Mouse (Mus musculus): ENCODE measurements around the gene Fam50b. TPM values are rescaled to one million over a fixed set of nuclear protein-coding genes. Genes with fewer than 3 reads are reported as not detected.

Gene Fam50b
- total and polyA plus RNA-seq, 3 experiments, result not detected

GRCm38 (mm10) chr13:34793066-34793465, 58.4 kb downstream of the Fam50b start:
- Histone ChIP-seq H3K4me3 (ENCODE audit: control insufficient read depth in 1 of 2, insufficient read depth in 1 of 2, low read depth in 2 of 2, low read length in 2 of 2) (no peak overlapping the region), H3K36me3 (ENCODE audit: control insufficient read depth in 1 of 2, insufficient read depth in 2 of 2, low read length in 2 of 2) (no peaks in the 10 kb centered on the region), H3K27ac (ENCODE audit: control insufficient read depth, low read depth, low read length) (no peak overlapping the region), H3K27me3 (ENCODE audit: control insufficient read depth in 1 of 2, insufficient read depth in 2 of 2, low read length in 2 of 2) (peaks cover 0 to 2% of the 10 kb centered on the region in 2 experiments; a peak in 1 of 4 replicates), H3K79me2 (ENCODE audit: control insufficient read depth, insufficient read depth, low read length, poor library complexity) (no peaks in the 10 kb centered on the region), H3K4me1 (ENCODE audit: control insufficient read depth in 1 of 2, insufficient read depth in 2 of 2, low read length in 2 of 2) (no peaks in the 10 kb centered on the region), H3K9ac (ENCODE audit: control insufficient read depth, low read depth, low read length, poor library complexity, severe bottlenecking) (no peak overlapping the region), H3K9me3 (replicated peaks; ENCODE audit: insufficient read depth, low read length) (no peaks in the 10 kb centered on the region)
- DNase-seq (ENCODE audit: low read depth, low spot score), result no peak
- TF ChIP-seq POLR2AphosphoS2 (IDR thresholded peaks at IDR 0.05; ENCODE audit: low read length) (no peak), ETS1 (IDR thresholded peaks at IDR 0.05; ENCODE audit: low read depth, low read length) (no peak), ZNF384 (IDR thresholded peaks at IDR 0.05; ENCODE audit: low read depth, low read length) (no peak), SMC3 (IDR thresholded peaks at IDR 0.05; ENCODE audit: low read depth, low read length) (no peak), ELF1 (IDR thresholded peaks at IDR 0.05; ENCODE audit: low read depth, low read length) (no peak), RAD21 (IDR thresholded peaks at IDR 0.05; ENCODE audit: low read depth, low read length) (no peak), MYC (IDR thresholded peaks at IDR 0.05; ENCODE audit: low read depth, low read length) (no peak), MEF2A (IDR thresholded peaks at IDR 0.05; ENCODE audit: extremely low read depth, insufficient replicate concordance, low read depth, low read length, poor library complexity, severe bottlenecking) (no peak), ZKSCAN1 (IDR thresholded peaks at IDR 0.05; ENCODE audit: low read depth, low read length) (no peak), MXI1 (IDR thresholded peaks at IDR 0.05; ENCODE audit: low read depth, low read length) (no peak), GATA1 (IDR thresholded peaks at IDR 0.05; ENCODE audit: low read depth, low read length) (no peak), CHD2 (IDR thresholded peaks at IDR 0.05; ENCODE audit: low read length) (no peak), ZC3H11A (IDR thresholded peaks at IDR 0.05; ENCODE audit: low read depth, low read length) (no peak), MYB (IDR thresholded peaks at IDR 0.05; ENCODE audit: low read depth, low read length) (no peak), USF1 (IDR thresholded peaks at IDR 0.05; ENCODE audit: low read depth, low read length) (no peak)

GRCm38 (mm10) chr13:34793816-34794215, 59.2 kb downstream of the Fam50b start:
- Histone ChIP-seq H3K4me1 (ENCODE audit: control insufficient read depth in 1 of 2, insufficient read depth in 2 of 2, low read length in 2 of 2) (no peaks in the 10 kb centered on the region), H3K9ac (ENCODE audit: control insufficient read depth, low read depth, low read length, poor library complexity, severe bottlenecking) (no peak overlapping the region), H3K79me2 (ENCODE audit: control insufficient read depth, insufficient read depth, low read length, poor library complexity) (no peaks in the 10 kb centered on the region), H3K27ac (ENCODE audit: control insufficient read depth, low read depth, low read length) (no peak overlapping the region), H3K27me3 (ENCODE audit: control insufficient read depth in 1 of 2, insufficient read depth in 2 of 2, low read length in 2 of 2) (peaks cover 0 to 2% of the 10 kb centered on the region in 2 experiments; a peak in 1 of 4 replicates), H3K36me3 (ENCODE audit: control insufficient read depth in 1 of 2, insufficient read depth in 2 of 2, low read length in 2 of 2) (no peaks in the 10 kb centered on the region), H3K9me3 (replicated peaks; ENCODE audit: insufficient read depth, low read length) (no peaks in the 10 kb centered on the region), H3K4me3 (ENCODE audit: control insufficient read depth in 1 of 2, insufficient read depth in 1 of 2, low read depth in 2 of 2, low read length in 2 of 2) (no peak overlapping the region)
- TF ChIP-seq ZNF384 (IDR thresholded peaks at IDR 0.05; ENCODE audit: low read depth, low read length), result peak; percentile 98
- TF ChIP-seq RAD21 (IDR thresholded peaks at IDR 0.05; ENCODE audit: low read depth, low read length), result peak; percentile 44
- TF ChIP-seq CTCF (IDR thresholded peaks at IDR 0.05 in 2 of 3, conservative IDR thresholded peaks at IDR 0.05 in 1 of 3; ENCODE audit: control insufficient read depth in 1 of 3, insufficient read depth in 1 of 3, low read depth in 2 of 3, low read length in 3 of 3, poor library complexity in 1 of 3, severe bottlenecking in 1 of 3), result peak; percentile 34 to 68 (median 65)
- no peak for TF ChIP-seq ELF1 (IDR thresholded peaks at IDR 0.05; ENCODE audit: low read depth, low read length)
- peak; percentile 63 for TF ChIP-seq SMC3 (IDR thresholded peaks at IDR 0.05; ENCODE audit: low read depth, low read length)
- TF ChIP-seq CHD2 (IDR thresholded peaks at IDR 0.05; ENCODE audit: low read length), result no peak
- TF ChIP-seq MYB (IDR thresholded peaks at IDR 0.05; ENCODE audit: low read depth, low read length), result no peak
- TF ChIP-seq TAL1 (IDR thresholded peaks at IDR 0.05; ENCODE audit: low read length), result no peak
- peak; percentile 55 for DNase-seq (ENCODE audit: low read depth, low spot score)

Data from MEL (cell line).